Mouse (Mus musculus): ENCODE results near the gene Rabgef1. TPM values are rescaled to one million over a fixed set of nuclear protein-coding genes. Genes with fewer than 3 reads are reported as not detected.

The Rabgef1 gene
- polyA plus RNA-seq, 1 experiment from 2014 or later, result 25.8 TPM

DNA sequence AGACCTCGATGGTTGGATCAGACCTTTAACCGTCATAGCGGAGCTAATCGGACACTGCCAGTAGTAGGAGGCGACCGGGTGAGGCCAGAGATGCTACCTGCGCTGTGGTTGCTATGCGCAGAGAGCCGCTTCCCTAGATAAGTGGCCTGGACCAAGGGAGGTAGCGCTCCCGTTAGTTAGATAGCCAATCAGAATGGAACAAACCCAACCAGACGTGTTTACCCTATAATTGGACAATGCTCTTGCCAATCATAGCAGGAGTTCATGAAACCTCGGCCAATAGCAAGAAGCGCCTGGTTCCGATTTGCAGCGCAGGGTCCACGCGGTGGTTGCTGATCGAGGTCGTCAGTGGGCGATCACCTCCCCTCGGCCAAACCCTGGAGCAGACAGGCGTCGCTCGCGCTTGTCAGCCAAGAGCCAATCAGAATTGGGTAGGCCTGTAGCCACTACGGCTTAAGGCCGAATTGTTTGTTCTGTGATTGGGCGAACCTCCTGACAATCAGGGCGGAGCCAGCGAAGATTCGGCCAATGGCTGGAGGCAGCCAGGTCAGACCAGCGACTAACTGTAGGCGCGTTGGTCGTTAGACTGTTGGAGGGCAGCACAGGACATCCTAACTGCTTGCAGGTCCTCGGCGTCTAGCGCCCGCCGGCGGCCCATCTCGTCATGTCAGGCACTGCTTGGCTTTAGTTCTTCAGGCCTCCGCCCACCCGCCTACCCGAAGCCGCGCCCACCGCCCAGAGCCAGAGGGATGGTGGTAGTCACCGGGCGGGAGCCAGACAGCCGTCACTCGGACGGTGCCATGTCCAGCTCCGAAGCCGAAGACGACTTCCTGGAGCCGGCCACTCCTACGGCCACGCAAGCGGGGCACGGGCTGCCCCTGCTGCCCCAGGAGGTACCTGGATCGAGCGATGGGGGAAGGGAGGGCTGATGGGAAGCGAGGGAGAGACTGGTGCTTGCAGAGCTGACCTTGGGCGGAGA, 27.0 kb upstream of the Rabgef1 start, which contains the start of gene Kctd7:
Gene Kctd7 (plus strand): TSS at position 528 of the 979 bp plus-strand sequence.
- peak within 1 kb of the TSS; percentile 90 for H3K4me2 ChIP-seq (replicated peaks)
- peak within 1 kb of the TSS; percentile 76; the same call in 1 of the 2 replicates for H3K27ac ChIP-seq
- H3K4me1 ChIP-seq, result peaks cover 20% of the 10 kb centered on the region
- ATAC-seq (ENCODE audit: low FRiP score, low read depth), result peak; percentile 97
- no peaks in the 10 kb centered on the region for H3K9me3 ChIP-seq
- H3K9ac ChIP-seq, result peak within 1 kb of the TSS; percentile 82
- H3K27me3 ChIP-seq, result no peaks in the 10 kb centered on the region
- peak within 1 kb of the TSS; percentile 67 for H3K4me3 ChIP-seq
- WGBS, result under 1% methylated on average over 65 of the region's 66 CpGs
- peaks cover 13% of the 10 kb centered on the region for H3K36me3 ChIP-seq

DNA sequence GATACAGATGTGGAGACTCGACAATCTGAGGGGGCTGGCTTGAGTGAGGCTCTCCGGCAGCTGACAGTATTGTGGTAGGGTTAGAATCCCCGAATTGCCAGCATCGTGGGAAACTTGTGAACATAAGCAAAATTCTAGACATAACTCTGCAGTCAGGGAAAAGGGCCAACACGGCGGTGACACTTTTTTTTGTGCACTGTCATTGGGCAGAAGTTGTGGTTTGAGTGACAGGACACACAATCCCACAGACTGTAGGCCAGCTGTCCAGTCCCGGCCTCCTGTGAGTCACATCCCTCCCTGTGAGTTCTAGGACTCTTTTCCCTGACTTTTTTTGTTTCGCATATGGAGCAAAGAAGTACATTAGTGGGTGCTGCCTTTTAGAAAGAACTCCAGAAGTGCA, 25.6 kb upstream of the Rabgef1 start:
- H3K4me3 ChIP-seq, result no peak overlapping the region
- 85% methylated on average over 8 of the region's 8 CpGs for WGBS
- no peak for ATAC-seq (ENCODE audit: low FRiP score, low read depth)
- H3K36me3 ChIP-seq, result peaks cover 16% of the 10 kb centered on the region
- no peaks in the 10 kb centered on the region for H3K27me3 ChIP-seq
- no peak overlapping the region for H3K27ac ChIP-seq
- no peaks in the 10 kb centered on the region for H3K9me3 ChIP-seq
- peak overlapping the region; percentile 90 for H3K4me2 ChIP-seq (replicated peaks)
- H3K9ac ChIP-seq, result no peak overlapping the region
- peaks cover 20% of the 10 kb centered on the region for H3K4me1 ChIP-seq

DNA sequence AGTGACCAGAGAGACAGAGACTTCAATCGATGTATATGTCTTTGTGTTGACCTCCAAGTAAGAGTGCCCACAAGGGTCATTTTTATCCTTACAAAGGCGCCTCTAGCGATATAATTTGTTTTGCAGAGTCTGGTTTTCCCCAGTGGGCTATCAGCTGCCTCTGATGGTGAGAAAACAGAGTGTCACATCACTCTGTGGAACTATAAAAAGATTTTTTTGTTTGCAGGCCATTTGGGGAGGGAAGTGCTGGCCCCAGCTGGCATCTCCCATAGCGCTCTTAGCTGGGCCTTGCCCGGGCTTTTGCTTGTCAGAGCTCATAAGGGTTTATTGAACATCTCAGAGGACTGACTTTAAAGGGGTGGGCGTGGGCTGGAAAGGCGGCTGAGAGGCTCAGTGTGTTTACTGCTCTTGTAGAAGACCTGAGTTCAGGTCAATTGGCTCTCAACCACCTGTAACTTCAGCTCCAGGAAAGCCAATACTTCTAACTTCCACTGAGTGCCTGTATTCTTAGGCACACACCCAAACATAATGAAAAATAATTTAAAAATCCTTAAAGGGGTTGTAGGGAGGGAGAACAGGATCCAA, 21.8 kb upstream of the Rabgef1 start:
- Histone ChIP-seq H3K36me3 (peaks cover 40% of the 10 kb centered on the region), H3K27ac (no peak overlapping the region), H3K4me2 (replicated peaks) (no peak overlapping the region), H3K27me3 (no peaks in the 10 kb centered on the region), H3K4me1 (peaks cover 11% of the 10 kb centered on the region), H3K9me3 (no peaks in the 10 kb centered on the region), H3K9ac (no peak overlapping the region), H3K4me3 (no peak overlapping the region)
- WGBS, result 66% methylated on average over 7 of the region's 7 CpGs
- no peak for ATAC-seq (ENCODE audit: low FRiP score, low read depth)

DNA sequence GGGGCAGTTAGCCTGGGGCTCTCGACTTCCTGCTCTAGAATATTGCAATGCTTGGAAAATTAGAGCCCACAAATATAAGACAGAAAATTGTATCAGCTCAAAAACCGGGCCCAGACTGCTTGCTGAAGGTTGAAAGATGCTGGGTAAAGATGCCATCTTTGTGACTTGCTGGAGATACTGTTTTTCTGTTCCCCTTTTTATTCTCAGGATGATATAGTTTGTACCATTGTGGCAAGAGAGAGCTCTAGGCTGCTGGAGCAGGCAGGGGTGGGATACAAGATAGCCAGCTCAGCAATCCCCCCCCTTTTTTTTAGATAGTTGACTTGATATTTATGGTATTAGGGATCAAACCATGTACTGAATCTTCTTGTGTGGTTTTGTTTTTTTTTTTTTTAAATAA, 17.3 kb upstream of the Rabgef1 start:
- H3K4me3 ChIP-seq, result no peak overlapping the region
- H3K27ac ChIP-seq, result no peak overlapping the region
- H3K27me3 ChIP-seq, result no peaks in the 10 kb centered on the region
- no peak overlapping the region for H3K9ac ChIP-seq
- WGBS, result 88% methylated on average over 2 of the region's 2 CpGs
- H3K36me3 ChIP-seq, result peaks cover 32% of the 10 kb centered on the region
- no peaks in the 10 kb centered on the region for H3K9me3 ChIP-seq
- no peak for ATAC-seq (ENCODE audit: low FRiP score, low read depth)
- H3K4me2 ChIP-seq (replicated peaks), result no peak overlapping the region
- no peaks in the 10 kb centered on the region for H3K4me1 ChIP-seq

DNA sequence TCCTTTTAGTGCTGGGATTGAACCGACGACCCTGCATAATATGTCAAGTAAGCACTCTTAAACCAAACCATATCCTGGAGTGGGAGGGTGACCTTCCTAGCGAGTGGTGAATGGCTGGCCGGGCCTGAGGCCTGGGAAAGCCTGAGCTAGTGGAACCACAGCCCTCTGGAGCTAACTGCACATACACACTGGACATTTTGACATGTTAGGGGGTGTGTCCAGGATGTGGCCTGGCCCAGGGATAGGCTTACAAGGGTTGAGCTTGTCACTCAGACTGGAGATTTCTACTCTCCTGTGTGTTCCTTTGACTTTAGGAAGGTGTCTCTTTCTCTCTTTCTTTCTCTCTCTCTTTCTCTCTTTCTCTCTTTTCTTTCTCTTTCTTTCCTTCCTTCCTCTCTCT, 13.1 kb upstream of the Rabgef1 start:
- no peaks in the 10 kb centered on the region for H3K27me3 ChIP-seq
- WGBS, result 78% methylated on average over 4 of the region's 4 CpGs
- ATAC-seq (ENCODE audit: low FRiP score, low read depth), result no peak

DNA sequence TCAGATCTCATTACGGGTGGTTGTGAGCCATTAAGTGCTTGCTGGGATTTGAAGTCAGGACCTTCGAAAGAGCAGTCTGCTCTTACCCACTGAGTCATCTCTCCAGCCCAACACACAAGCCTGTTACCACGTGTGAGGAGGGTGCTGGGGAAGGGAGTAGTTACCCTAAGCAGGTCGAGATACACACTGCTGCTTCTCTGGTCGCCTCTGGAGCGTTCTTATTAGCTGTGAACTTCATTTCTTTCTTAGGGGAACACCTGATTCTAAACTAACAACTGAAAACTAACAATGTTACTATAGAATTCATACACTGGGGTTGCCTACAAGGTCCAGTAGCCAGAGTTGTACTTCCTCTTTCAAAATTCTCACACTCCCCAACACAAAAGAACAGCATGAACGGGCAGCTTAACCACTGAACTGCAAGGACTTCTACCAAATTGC, 11.8 kb upstream of the Rabgef1 start:
- H3K4me2 ChIP-seq (replicated peaks), result no peak overlapping the region
- no peaks in the 10 kb centered on the region for H3K27me3 ChIP-seq
- no peak overlapping the region for H3K27ac ChIP-seq
- no peak overlapping the region for H3K4me3 ChIP-seq
- no peaks in the 10 kb centered on the region for H3K4me1 ChIP-seq
- H3K36me3 ChIP-seq, result peaks cover 3% of the 10 kb centered on the region; the same call in 1 of the 2 replicates
- H3K9ac ChIP-seq, result no peak overlapping the region
- no peaks in the 10 kb centered on the region for H3K9me3 ChIP-seq
- WGBS, result 67% methylated on average over 7 of the region's 7 CpGs
- ATAC-seq (ENCODE audit: low FRiP score, low read depth), result no peak

More for the DNA sequence above, 13.1 kb upstream of the Rabgef1 start:
- Histone ChIP-seq H3K4me3 (no peak overlapping the region), H3K4me2 (replicated peaks) (no peak overlapping the region), H3K9me3 (no peaks in the 10 kb centered on the region), H3K27ac (no peak overlapping the region), H3K4me1 (no peaks in the 10 kb centered on the region), H3K9ac (no peak overlapping the region), H3K36me3 (peaks cover 5% of the 10 kb centered on the region)

DNA sequence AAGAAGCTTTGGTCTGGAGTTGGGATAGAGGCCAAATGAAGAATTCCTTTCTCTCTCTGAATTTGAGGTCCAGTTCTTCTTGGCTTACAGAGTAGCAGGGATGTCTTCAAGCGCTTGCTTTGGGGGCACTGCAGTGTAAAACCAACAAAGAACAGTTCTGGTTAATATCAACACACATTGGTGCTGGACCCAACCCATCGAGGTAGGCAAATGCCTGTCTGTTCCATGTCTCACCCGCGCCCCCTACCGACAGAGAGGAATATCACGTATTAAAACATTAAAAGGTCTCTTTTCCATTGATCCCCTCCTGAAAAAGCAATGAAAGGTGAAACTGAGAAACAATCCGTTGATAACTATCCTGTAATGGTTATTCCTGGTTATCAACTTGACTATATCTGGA, 7.9 kb upstream of the Rabgef1 start:
- 4% methylated on average over 7 of the region's 7 CpGs for WGBS
- Histone ChIP-seq H3K4me3 (no peak overlapping the region), H3K27ac (no peak overlapping the region), H3K27me3 (no peaks in the 10 kb centered on the region), H3K4me1 (no peaks in the 10 kb centered on the region), H3K9ac (no peak overlapping the region), H3K4me2 (replicated peaks) (no peak overlapping the region), H3K9me3 (no peaks in the 10 kb centered on the region), H3K36me3 (no peaks in the 10 kb centered on the region)
- no peak for ATAC-seq (ENCODE audit: low FRiP score, low read depth)

DNA sequence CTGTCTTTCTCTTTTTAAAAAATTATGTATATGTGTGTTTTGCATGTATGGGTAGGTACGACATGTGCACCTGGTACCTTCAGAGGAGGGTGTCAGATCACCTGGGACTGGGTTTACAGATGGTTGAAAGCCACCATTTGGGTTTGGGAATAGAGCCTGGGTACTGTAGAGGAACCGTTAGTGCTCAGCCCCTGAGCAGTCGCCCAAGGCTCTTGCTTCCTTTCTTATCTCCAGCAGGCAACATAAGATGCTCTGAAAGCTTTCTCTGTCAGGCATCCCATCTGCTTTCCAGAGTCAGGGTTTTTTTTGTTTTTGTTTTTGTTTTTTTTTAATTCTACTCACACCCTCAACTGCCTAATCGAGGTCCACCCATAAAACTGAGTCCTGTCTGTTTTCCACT, 6.4 kb upstream of the Rabgef1 start:
- Histone ChIP-seq H3K27ac (no peak overlapping the region), H3K4me3 (no peak overlapping the region), H3K36me3 (no peaks in the 10 kb centered on the region), H3K4me2 (replicated peaks) (no peak overlapping the region), H3K9ac (no peak overlapping the region), H3K27me3 (no peaks in the 10 kb centered on the region), H3K9me3 (no peaks in the 10 kb centered on the region), H3K4me1 (no peaks in the 10 kb centered on the region)
- 70% methylated on average over 4 of the region's 4 CpGs for WGBS
- no peak for ATAC-seq (ENCODE audit: low FRiP score, low read depth)

DNA sequence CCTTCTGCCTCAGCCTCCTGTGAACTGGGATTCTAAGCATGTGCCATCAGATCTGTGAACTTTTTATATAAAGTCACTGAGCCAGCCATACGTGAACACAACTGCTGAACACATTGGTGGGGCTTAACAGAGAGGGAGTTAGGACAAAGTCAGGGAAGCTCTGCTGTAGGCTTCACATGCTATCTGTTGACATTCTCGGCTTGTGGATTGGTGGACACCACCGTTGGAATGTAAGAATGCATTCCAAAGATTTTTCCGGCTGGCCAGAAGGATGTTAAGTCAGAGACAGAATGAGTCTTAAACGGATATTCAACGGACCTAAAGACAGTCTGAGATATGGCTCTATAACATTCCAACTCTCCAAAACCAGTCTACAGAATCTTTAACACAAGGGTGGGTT, 2.5 kb upstream of the Rabgef1 start:
- H3K4me2 ChIP-seq (replicated peaks), result no peak overlapping the region
- no peak for ATAC-seq (ENCODE audit: low FRiP score, low read depth)
- H3K4me1 ChIP-seq, result peaks cover 23% of the 10 kb centered on the region
- H3K4me3 ChIP-seq, result no peak overlapping the region
- H3K36me3 ChIP-seq, result no peaks in the 10 kb centered on the region
- no peaks in the 10 kb centered on the region for H3K9me3 ChIP-seq
- H3K9ac ChIP-seq, result no peak overlapping the region
- 59% methylated on average over 6 of the region's 6 CpGs for WGBS
- no peaks in the 10 kb centered on the region for H3K27me3 ChIP-seq
- H3K27ac ChIP-seq, result no peak overlapping the region

DNA sequence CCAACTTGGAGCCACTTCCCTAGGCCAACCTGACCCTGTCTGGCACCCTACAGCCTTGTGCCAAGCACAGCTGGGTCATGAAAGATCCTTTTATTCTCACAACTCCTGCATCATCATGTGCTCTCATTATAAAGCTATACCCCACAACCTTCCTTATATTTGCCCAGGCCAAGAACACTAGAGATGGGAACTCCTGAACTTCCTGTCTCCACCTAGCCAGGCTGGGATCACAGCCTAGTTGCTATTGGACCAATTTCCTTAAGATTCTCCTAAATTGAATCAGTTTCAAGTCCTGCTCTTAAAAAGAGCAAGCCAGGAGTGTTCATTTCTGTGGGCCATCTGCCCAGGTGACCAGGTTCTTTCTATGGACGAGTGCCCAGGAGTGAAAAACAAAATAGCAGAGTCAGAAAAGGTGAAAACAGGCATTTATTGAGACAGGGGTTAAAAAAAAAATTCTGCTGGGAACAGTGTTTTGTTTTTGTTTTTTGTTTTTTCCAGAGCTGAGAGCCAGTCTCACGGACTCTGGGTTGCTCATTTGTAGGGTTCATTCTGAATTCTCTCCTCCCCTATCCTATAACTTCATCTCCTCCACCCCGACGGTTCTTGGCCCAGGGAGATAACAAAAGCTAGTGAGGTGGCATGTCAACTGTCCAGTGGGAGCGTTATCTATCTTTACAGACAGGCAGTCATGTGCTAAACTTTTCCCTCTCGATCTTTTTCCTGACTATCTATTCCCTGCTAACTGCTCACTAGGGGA, 754 bp upstream of the Rabgef1 start:
- Histone ChIP-seq H3K4me3 (peak overlapping the region; percentile 90), H3K4me1 (peaks cover 23% of the 10 kb centered on the region), H3K27ac (peak overlapping the region; percentile 63; the same call in 1 of the 2 replicates), H3K27me3 (no peaks in the 10 kb centered on the region), H3K9ac (peak overlapping the region; percentile 95), H3K36me3 (no peaks in the 10 kb centered on the region), H3K4me2 (replicated peaks) (peak overlapping the region; percentile 83), H3K9me3 (no peaks in the 10 kb centered on the region)
- ATAC-seq (ENCODE audit: low FRiP score, low read depth), result no peak
- WGBS, result 14% methylated on average over 6 of the region's 6 CpGs

DNA sequence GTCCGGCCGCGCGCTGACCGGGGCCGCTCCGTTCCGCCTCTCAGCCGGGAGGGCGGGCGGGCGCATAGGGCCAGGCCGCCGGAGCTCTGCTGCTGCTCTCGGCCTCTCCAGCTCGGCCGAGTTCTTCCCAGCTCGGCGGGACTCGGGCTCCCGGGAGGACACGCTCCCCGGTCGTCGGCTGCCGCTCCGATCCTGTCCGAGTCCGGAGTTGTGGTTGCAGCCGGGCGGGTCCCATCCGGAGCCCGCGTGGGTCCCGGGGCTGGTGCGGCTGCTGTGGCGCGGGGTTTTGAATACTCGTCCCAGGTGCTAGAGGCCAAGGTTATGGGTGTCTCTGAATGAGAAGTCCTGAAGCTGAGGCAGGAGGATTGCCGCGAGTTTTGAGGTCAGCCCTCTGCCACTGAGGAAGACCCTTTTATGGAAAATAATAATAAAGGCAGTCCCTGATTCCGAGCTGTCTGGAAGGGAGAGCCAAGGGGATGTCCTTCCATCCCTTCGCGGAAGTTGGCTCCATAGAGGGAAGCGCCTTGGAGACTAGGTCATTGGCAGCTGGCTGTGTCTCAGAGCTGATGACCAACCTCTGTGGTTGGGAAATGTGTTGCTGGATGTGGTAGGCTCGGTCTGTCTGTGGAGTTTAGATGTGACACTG, 481 bp downstream of the Rabgef1 start:
- Histone ChIP-seq H3K4me2 (replicated peaks) (peak overlapping the region; percentile 83), H3K4me3 (peak overlapping the region; percentile 90), H3K9me3 (no peaks in the 10 kb centered on the region), H3K27ac (peak overlapping the region; percentile 65; the same call in 1 of the 2 replicates), H3K9ac (peak overlapping the region; percentile 95), H3K4me1 (peaks cover 23% of the 10 kb centered on the region), H3K36me3 (no peaks in the 10 kb centered on the region), H3K27me3 (no peaks in the 10 kb centered on the region)
- WGBS, result 1% methylated on average over 41 of the region's 46 CpGs
- peak; percentile 10 for ATAC-seq (ENCODE audit: low FRiP score, low read depth)
